Mouse (Mus musculus) liver, adult 2 months (tissue): ENCODE data around the gene Arpc3.

Experiments
- CTCF ChIP-seq: fragments of 200-500 bp; IDR thresholded peaks from 2 replicates; pipeline ENCODE4 v1.5.1; 2011; ENCODE audit warnings: low read depth, low read length, control low read depth
- POLR2A ChIP-seq: fragments of 200-500 bp; IDR thresholded peaks from 2 replicates; pipeline ENCODE4 v1.6.1; 2011; ENCODE audit warnings: low read length, control low read depth; ENCODE audit not compliant: insufficient read depth; ENCODE audit errors: extremely low read depth

DNA sequence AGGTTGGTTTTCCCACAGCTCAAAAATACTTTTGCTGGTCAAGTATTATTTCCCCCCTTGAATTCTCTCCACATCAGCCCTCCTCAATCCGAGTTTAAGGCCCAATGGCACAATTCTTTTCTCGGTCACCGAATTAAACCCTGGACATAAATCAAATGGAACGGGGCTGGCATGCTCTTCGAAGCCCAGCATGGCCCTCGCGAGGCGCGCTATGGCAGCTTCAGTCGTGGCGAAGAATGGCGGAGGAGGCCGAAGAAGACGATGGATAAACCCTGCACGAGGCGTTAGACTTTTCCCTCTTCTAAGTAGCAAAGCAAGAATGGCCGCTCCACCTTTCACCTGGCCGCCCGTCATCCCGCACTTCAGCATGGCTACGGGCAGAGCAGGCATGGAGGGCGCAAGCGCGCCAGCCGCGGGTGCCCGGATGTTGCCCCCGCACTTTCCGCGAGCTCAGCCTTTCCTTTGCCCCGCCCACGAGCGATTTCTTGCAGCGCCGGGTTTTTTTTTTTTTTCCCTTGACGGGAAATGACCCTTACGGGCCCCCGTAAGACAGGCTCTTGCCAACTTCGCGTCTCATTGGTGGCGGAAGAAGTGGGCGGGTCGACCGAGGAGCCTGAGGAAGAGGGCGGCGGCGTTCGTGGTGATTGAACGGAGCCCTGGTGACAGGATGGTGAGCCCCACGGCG lies 37.7 kb upstream of the Arpc3 start, which contains the start of the genes Rad9b and Vps29:
- TF ChIP-seq CTCF = no peak
- TF ChIP-seq POLR2A = no peak
